Mouse (Mus musculus) thymus, adult 2 months (tissue): ENCODE measurements around the gene Gpr158. TPM values are rescaled to one million over a fixed set of nuclear protein-coding genes. Genes with fewer than 3 reads are reported as not detected.
"Not testable (repeated sequence)": the region's sequence is repeated elsewhere in the genome, so short reads cannot be mapped to it uniquely, and the experiment has no call there.

Experiments
- DNase-seq: peaks from one replicate; pipeline ENCODE4 v3.0.0; 2021
- H3K27ac ChIP-seq: fragments of 200-500 bp; 2 replicates; pipeline ENCODE4 v1.5.1; 2012; ENCODE audit warnings: low read length, control low read depth; ENCODE audit not compliant: control insufficient read depth, insufficient read depth
- H3K27me3 ChIP-seq: fragments of 200-500 bp; 2 replicates; pipeline ENCODE4 v1.6.1; 2012; ENCODE audit warnings: mild to moderate bottlenecking, low read length, moderate library complexity, mixed read lengths; ENCODE audit not compliant: control insufficient read depth, insufficient read depth
- H3K36me3 ChIP-seq: fragments of 200-500 bp; 2 replicates; pipeline ENCODE4 v1.6.1; 2012; ENCODE audit warnings: mild to moderate bottlenecking, low read length, moderate library complexity; ENCODE audit not compliant: control insufficient read depth, insufficient read depth
- H3K4me1 ChIP-seq: fragments of 200-500 bp; replicated peaks from 2 replicates; pipeline ENCODE4 v1.6.1; 2012; ENCODE audit warnings: low read length; ENCODE audit not compliant: control insufficient read depth, insufficient read depth
- H3K4me3 ChIP-seq: fragments of 200-500 bp; 2 replicates; pipeline ENCODE4 v1.5.1; 2012; ENCODE audit warnings: mild to moderate bottlenecking, low read length, control low read depth, moderate library complexity; ENCODE audit not compliant: control insufficient read depth, insufficient read depth
- CTCF ChIP-seq: fragments of 200-500 bp; IDR thresholded peaks from 2 replicates; pipeline ENCODE4 v1.5.1; 2012; ENCODE audit warnings: mild to moderate bottlenecking, control low read depth, low read length, moderate library complexity, borderline replicate concordance; ENCODE audit not compliant: control insufficient read depth, poor library complexity, insufficient read depth; ENCODE audit errors: extremely low read depth
- POLR2A ChIP-seq: fragments of 200-500 bp; IDR thresholded peaks from 2 replicates; pipeline ENCODE4 v1.6.1; 2012; ENCODE audit warnings: mild to moderate bottlenecking, low read length, control low read depth, moderate library complexity; ENCODE audit not compliant: control insufficient read depth, poor library complexity, insufficient read depth; ENCODE audit errors: extremely low read depth
- WGBS: fragments of 180-500 bp; shearing (Covaris S2); methylation state at CpG from one replicate; pipeline ENCODE4 v1.1.7; 2018; 5-methylcytosine and 5-hydroxymethylcytosine counted together
- polyA plus RNA-seq: library from polyadenylated mRNA; depleted of rRNA; stranded (reverse); fragments of >200 nt; gene quantifications from 2 replicates; pipeline ENCODE4 v1.2.3, GENCODE M21; 2012

The Gpr158 gene
- polyA plus RNA-seq, 1 experiment: 0.03 TPM

- 85% methylated on average over 6 of the region's 6 CpGs for WGBS
These were observed 63.8 kb downstream of the Gpr158 start for GRCm38 (mm10) chr2:21431182-21431581.

GRCm38 (mm10) chr2:21439626-21440025 lies 72.3 kb downstream of the Gpr158 start:
- DNase-seq: no peak
- WGBS: 92% methylated on average over 3 of the region's 3 CpGs
- TF ChIP-seq POLR2A: no peak
- Histone ChIP-seq H3K27ac (no peak overlapping the region), H3K4me1 (no peaks in the 10 kb centered on the region), H3K4me3 (no peak overlapping the region), H3K36me3 (no peaks in the 10 kb centered on the region), H3K27me3 (no peaks in the 10 kb centered on the region)

More at GRCm38 (mm10) chr2:21431182-21431581, 63.8 kb downstream of the Gpr158 start:
- H3K4me3 ChIP-seq: no peak overlapping the region
- no peak for DNase-seq
- H3K27me3 ChIP-seq: no peaks in the 10 kb centered on the region
- no peaks in the 10 kb centered on the region for H3K4me1 ChIP-seq
- no peak overlapping the region for H3K27ac ChIP-seq
- H3K36me3 ChIP-seq: no peaks in the 10 kb centered on the region
- no peak for TF ChIP-seq POLR2A

GRCm38 (mm10) chr2:21460606-21461005 lies 93.3 kb downstream of the Gpr158 start:
- H3K4me1 ChIP-seq, DNase-seq, H3K27me3 ChIP-seq, H3K27ac ChIP-seq, H3K36me3 ChIP-seq, H3K4me3 ChIP-seq: not testable (repeated sequence)
- 91% methylated on average over 4 of the region's 4 CpGs for WGBS

GRCm38 (mm10) chr2:21474957-21475356 lies 107.6 kb downstream of the Gpr158 start:
- Histone ChIP-seq H3K27ac (no peak overlapping the region), H3K36me3 (no peaks in the 10 kb centered on the region), H3K4me3 (no peak overlapping the region), H3K27me3 (no peaks in the 10 kb centered on the region), H3K4me1 (no peaks in the 10 kb centered on the region)
- DNase-seq: no peak
- TF ChIP-seq CTCF (no peak), POLR2A (no peak)
- 96% methylated on average over 2 of the region's 2 CpGs for WGBS

- Histone ChIP-seq H3K4me3 (no peak overlapping the region), H3K4me1 (no peaks in the 10 kb centered on the region), H3K27me3 (no peaks in the 10 kb centered on the region), H3K36me3 (no peaks in the 10 kb centered on the region), H3K27ac (no peak overlapping the region)
- DNase-seq: no peak
- 77% methylated on average over 3 of the region's 3 CpGs for WGBS
- TF ChIP-seq POLR2A: no peak
These were observed 129.5 kb downstream of the Gpr158 start for GRCm38 (mm10) chr2:21496881-21497280.

- H3K4me1 ChIP-seq: no peaks in the 10 kb centered on the region
- no peak overlapping the region for H3K4me3 ChIP-seq
- H3K36me3 ChIP-seq: no peaks in the 10 kb centered on the region
- DNase-seq: no peak
- no peaks in the 10 kb centered on the region for H3K27me3 ChIP-seq
- 90% methylated on average over 1 of the region's 1 CpGs for WGBS
- no peak overlapping the region for H3K27ac ChIP-seq
- TF ChIP-seq CTCF: no peak
- TF ChIP-seq POLR2A: no peak
These were observed 130.6 kb downstream of the Gpr158 start for GRCm38 (mm10) chr2:21497965-21498364.

- DNase-seq: no peak
These were observed 132.1 kb downstream of the Gpr158 start for GRCm38 (mm10) chr2:21499399-21499798.

GRCm38 (mm10) chr2:21507449-21507848 lies 140.1 kb downstream of the Gpr158 start:
- Histone ChIP-seq H3K4me1 (no peaks in the 10 kb centered on the region), H3K27ac (no peak overlapping the region), H3K27me3 (no peaks in the 10 kb centered on the region), H3K36me3 (no peaks in the 10 kb centered on the region), H3K4me3 (no peak overlapping the region)
- 59% methylated on average over 1 of the region's 1 CpGs for WGBS
- no peak for DNase-seq
- TF ChIP-seq POLR2A (no peak), CTCF (no peak)

More at GRCm38 (mm10) chr2:21499399-21499798, 132.1 kb downstream of the Gpr158 start:
- WGBS: 86% methylated on average over 2 of the region's 2 CpGs
- TF ChIP-seq POLR2A: no peak
- TF ChIP-seq CTCF: no peak
- Histone ChIP-seq H3K36me3 (no peaks in the 10 kb centered on the region), H3K27ac (no peak overlapping the region), H3K27me3 (no peaks in the 10 kb centered on the region), H3K4me1 (no peaks in the 10 kb centered on the region), H3K4me3 (no peak overlapping the region)
